Mouse (Mus musculus): Measurements from ENCODE around the gene Tmem198. TPM values are rescaled to one million over a fixed set of nuclear protein-coding genes. Genes with fewer than 3 reads are reported as not detected.

Gene Tmem198
- total and polyA plus RNA-seq, 2 experiments from 2014 or later = 49.4 to 52.4 TPM

- no peak for DNase-seq (ENCODE audit: low spot score)
- Histone ChIP-seq H3K4me1 (ENCODE audit: insufficient read depth, low read length) (no peaks in the 10 kb centered on the region), H3K4me2 (ENCODE audit: low read depth, low read length, poor library complexity, severe bottlenecking) (no peak overlapping the region), H3K36me3 (ENCODE audit: insufficient read depth, low read length) (no peaks in the 10 kb centered on the region), H3K27ac (ENCODE audit: low read depth, low read length) (no peak overlapping the region), H3K9ac (replicated peaks; ENCODE audit: low read length, poor library complexity, severe bottlenecking) (no peak overlapping the region), H3K9me3 (ENCODE audit: low read length) (no peaks in the 10 kb centered on the region), H3K4me3 (ENCODE audit: low read depth, low read length) (no peak overlapping the region), H3K27me3 (ENCODE audit: insufficient read depth, low read length) (no peaks in the 10 kb centered on the region)
- WGBS = 68% methylated on average over 5 of the region's 5 CpGs
- no peak for TF ChIP-seq CTCF (IDR thresholded peaks at IDR 0.05)
- no peak for ATAC-seq (ENCODE audit: low FRiP score)
These were observed 40.2 kb downstream of the Tmem198 start for GRCm38 (mm10) chr1:75519576-75519975.

- Histone ChIP-seq H3K4me2 (ENCODE audit: low read depth, low read length, poor library complexity, severe bottlenecking) (peak within 1 kb of the TSS; percentile 55), H3K36me3 (ENCODE audit: insufficient read depth, low read length) (peaks cover 10% of the 10 kb centered on the region), H3K4me1 (ENCODE audit: insufficient read depth, low read length) (no peaks in the 10 kb centered on the region), H3K4me3 (ENCODE audit: low read depth, low read length) (peak within 1 kb of the TSS; percentile 69), H3K9me3 (ENCODE audit: low read length) (no peaks in the 10 kb centered on the region), H3K9ac (replicated peaks; ENCODE audit: low read length, poor library complexity, severe bottlenecking) (peak within 1 kb of the TSS; percentile 64), H3K27me3 (ENCODE audit: insufficient read depth, low read length) (no peaks in the 10 kb centered on the region), H3K27ac (ENCODE audit: low read depth, low read length) (peak within 1 kb of the TSS; percentile 76)
- DNase-seq (ENCODE audit: low spot score) (peak; percentile 97), ATAC-seq (ENCODE audit: low FRiP score) (peak; percentile 94)
- 1% methylated on average over 46 of the region's 46 CpGs for WGBS
- TF ChIP-seq CTCF (IDR thresholded peaks at IDR 0.05) = no peak
These were observed 42.1 kb downstream of the Tmem198 start, which contains the start of gene Stk11ip for GRCm38 (mm10) chr1:75521321-75522031. Gene Stk11ip, plus strand, starts transcription at chr1:75521529.

- H3K9me3 ChIP-seq (ENCODE audit: low read length) = no peaks in the 10 kb centered on the region
- no peak overlapping the region for H3K27ac ChIP-seq (ENCODE audit: low read depth, low read length)
- H3K36me3 ChIP-seq (ENCODE audit: insufficient read depth, low read length) = peaks cover 33% of the 10 kb centered on the region
- no peak for TF ChIP-seq CTCF (IDR thresholded peaks at IDR 0.05)
- no peak overlapping the region for H3K9ac ChIP-seq (replicated peaks; ENCODE audit: low read length, poor library complexity, severe bottlenecking)
- DNase-seq (ENCODE audit: low spot score) = no peak
- WGBS = 93% methylated on average over 7 of the region's 7 CpGs
- no peaks in the 10 kb centered on the region for H3K27me3 ChIP-seq (ENCODE audit: insufficient read depth, low read length)
- no peak for ATAC-seq (ENCODE audit: low FRiP score)
- H3K4me3 ChIP-seq (ENCODE audit: low read depth, low read length) = no peak overlapping the region
- no peaks in the 10 kb centered on the region for H3K4me1 ChIP-seq (ENCODE audit: insufficient read depth, low read length)
- H3K4me2 ChIP-seq (ENCODE audit: low read depth, low read length, poor library complexity, severe bottlenecking) = no peak overlapping the region
These were observed 45.3 kb downstream of the Tmem198 start for GRCm38 (mm10) chr1:75524679-75525078.

- H3K36me3 ChIP-seq (ENCODE audit: insufficient read depth, low read length) = peaks cover 80% of the 10 kb centered on the region
These were observed 51.2 kb downstream of the Tmem198 start for GRCm38 (mm10) chr1:75530546-75530945.

GRCm38 (mm10) chr1:75532280-75533172 is 53.2 kb downstream of the Tmem198 start:
- H3K9ac ChIP-seq (replicated peaks; ENCODE audit: low read length, poor library complexity, severe bottlenecking) = no peak overlapping the region
- ATAC-seq (ENCODE audit: low FRiP score) (no peak), DNase-seq (ENCODE audit: low spot score) (no peak)
- no peaks in the 10 kb centered on the region for H3K9me3 ChIP-seq (ENCODE audit: low read length)
- H3K27ac ChIP-seq (ENCODE audit: low read depth, low read length) = no peak overlapping the region
- no peak overlapping the region for H3K4me2 ChIP-seq (ENCODE audit: low read depth, low read length, poor library complexity, severe bottlenecking)
- TF ChIP-seq CTCF (IDR thresholded peaks at IDR 0.05) = no peak
- no peak overlapping the region for H3K4me3 ChIP-seq (ENCODE audit: low read depth, low read length)
- peaks cover 76% of the 10 kb centered on the region for H3K36me3 ChIP-seq (ENCODE audit: insufficient read depth, low read length)
- no peaks in the 10 kb centered on the region for H3K4me1 ChIP-seq (ENCODE audit: insufficient read depth, low read length)
- 92% methylated on average over 19 of the region's 19 CpGs for WGBS
- H3K27me3 ChIP-seq (ENCODE audit: insufficient read depth, low read length) = no peaks in the 10 kb centered on the region

More at GRCm38 (mm10) chr1:75530546-75530945, 51.2 kb downstream of the Tmem198 start:
- no peaks in the 10 kb centered on the region for H3K4me1 ChIP-seq (ENCODE audit: insufficient read depth, low read length)
- DNase-seq (ENCODE audit: low spot score) (no peak), ATAC-seq (ENCODE audit: low FRiP score) (no peak)
- H3K4me2 ChIP-seq (ENCODE audit: low read depth, low read length, poor library complexity, severe bottlenecking) = no peak overlapping the region
- H3K4me3 ChIP-seq (ENCODE audit: low read depth, low read length) = no peak overlapping the region
- no peaks in the 10 kb centered on the region for H3K27me3 ChIP-seq (ENCODE audit: insufficient read depth, low read length)
- H3K9me3 ChIP-seq (ENCODE audit: low read length) = no peaks in the 10 kb centered on the region
- no peak overlapping the region for H3K27ac ChIP-seq (ENCODE audit: low read depth, low read length)
- no peak for TF ChIP-seq CTCF (IDR thresholded peaks at IDR 0.05)
- 73% methylated on average over 4 of the region's 4 CpGs for WGBS
- no peak overlapping the region for H3K9ac ChIP-seq (replicated peaks; ENCODE audit: low read length, poor library complexity, severe bottlenecking)
